Mouse (Mus musculus): ENCODE measurements at regions not wholly inside any gene's neighbourhood (a gene's known extent, or its start where the extent isn't known, plus 50 kb on each side); places are given as distances from the start of the nearest gene placed in this dataset.

DNA sequence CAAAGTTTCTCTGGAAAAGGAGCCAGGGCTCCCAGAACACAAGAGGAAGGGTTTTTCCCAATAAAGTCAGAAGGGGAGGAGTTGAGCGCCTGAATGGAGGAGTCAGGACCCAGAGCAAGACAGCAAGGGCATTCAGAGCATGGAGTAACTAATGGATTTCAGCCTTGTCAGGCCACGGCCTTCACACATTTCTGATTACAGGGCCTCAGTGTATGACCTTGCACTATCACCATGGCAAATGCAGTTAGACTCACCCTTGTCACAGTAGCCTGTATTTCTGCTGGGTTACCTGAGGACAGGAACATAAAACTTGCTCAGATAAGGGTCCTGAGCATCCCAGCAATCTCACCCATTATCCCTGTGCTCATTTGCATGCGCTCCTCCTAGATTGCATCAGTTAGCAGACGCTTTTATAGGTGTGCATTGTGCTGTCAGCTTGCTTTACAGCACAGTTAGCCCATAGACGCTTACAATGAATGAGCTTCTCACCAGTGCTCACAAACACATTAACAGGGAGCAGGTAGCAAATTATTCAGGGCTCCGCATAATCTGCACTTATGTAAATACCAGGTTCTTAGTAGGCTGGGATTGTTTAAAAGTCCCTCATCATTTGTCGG is 547.4 kb downstream of the Insc start:
- DNase-seq (ENCODE audit: low spot score), result no peak

DNA sequence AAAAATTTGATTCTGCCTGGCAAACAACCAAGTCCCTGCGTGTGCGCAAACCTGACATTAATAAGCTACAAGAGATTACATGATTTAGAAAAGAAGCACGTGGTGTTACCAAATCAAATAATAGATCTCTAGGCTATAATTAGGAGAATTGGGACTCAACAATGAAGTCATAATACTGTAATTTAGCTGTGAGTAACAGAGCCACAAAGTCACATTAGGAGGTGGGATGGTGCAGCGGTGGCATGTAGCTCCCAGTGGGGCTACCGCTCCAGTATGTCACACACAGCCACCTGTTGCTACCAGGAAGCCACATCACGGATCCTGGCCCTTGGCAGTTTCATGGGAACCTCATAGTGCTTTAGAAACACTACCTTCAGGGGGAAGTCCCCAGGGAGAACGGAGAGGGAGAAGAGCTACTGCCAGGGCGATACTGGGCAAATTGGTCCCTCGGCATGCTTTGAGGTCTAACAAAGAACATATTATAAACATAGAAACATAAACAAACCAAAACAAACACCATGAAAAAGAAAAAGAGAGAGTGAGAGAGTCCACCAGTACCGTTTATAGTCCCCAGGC is 551.2 kb downstream of the Insc start:
- DNase-seq (ENCODE audit: low spot score), result no peak

DNA sequence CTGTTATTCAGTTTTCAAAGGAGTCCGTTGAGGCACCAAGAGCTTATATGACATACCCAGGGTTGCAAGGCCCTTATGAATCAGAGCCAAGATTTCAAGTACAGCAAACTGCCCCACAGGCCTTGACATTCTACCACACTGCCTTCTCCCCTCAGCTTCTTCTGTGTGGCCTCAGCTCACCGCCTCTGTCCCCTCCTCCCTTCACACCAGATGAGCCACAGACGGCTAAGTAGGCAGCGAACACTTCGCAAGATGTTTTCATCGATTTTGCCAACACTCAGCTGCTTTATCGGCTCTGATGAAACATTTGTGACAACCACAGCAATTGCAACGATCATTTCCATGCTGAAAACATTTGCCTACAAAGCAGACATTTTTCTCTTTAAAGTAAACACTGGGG is 556.7 kb downstream of the Insc start:
- DNase-seq (ENCODE audit: low spot score), result no peak

DNA sequence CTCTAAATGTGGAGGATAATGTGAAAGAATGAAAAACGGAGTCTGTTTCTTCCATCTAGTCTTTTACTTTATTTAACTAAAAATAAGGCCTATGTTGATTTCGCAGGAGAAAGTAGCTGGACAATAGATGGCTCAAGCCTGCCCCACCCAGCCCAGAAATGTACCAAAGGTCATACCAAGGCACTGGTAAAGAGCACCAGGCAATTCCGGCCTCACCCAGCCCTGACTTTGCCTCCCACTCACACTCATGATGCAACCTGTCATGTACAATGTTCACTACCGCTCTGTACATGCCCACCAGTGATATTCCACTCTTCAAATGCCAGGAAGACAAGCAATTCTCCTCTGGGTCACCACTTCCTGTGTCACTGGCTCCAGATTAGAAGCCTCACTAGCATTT is 564.9 kb downstream of the Insc start:
- DNase-seq (ENCODE audit: low spot score), result no peak

DNA sequence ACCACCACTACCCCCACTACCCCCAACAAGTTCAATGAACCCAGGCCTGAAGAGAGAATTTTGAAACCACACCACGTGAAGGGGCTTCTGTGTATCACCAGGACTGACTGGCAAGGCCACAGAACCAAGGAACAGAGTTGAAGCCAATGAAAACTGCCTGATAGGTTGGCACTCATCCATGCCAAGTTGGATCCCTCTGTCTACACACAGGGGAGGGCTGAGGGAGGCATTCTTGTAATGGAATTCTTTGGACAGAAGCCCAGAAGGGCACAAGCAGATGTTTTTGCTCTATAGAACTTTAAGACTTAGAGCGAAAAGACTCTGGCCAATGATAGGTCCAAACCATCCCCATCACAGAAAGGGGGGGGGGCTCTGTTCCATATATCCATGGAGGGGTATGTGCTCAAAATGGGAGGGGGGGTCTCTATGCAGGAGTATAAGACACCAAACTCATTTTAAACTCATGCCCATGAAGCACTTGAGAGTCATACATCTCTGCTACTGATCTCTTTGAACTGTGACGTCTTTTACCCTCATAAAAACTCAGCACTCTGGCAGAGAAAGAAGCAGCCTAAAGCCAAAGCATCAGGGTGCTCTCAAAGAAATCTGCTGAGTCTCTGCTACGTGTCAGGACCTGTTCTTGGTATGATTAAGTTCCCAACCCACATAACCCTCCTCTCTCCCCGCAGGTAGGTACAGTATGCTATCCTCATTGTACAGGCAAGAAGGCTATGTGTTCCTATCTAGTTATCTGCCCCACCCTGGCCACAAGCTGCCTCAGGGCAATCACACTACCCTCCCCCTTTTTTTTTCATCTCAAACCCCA is 567.1 kb downstream of the Insc start:
- DNase-seq (ENCODE audit: low spot score), result peak; percentile 31

DNA sequence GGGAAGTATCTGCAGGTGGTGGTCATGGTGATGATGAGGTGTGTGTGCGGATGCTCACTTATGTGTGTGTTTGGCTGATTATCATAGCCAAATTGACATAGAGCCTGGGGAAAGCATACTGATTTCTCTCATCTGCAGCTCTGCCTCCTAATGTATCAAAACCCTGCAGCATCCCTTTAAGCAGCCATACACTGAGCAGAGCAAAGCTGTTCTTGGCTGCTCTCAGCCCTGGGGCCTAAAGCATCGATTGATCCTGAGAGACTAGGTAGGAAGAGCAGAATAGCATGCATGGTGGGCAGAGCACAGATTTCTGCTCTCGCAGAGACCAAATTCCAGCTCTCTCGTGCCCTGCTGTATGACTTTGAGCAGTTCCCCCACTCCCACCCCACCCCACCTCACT is 576.0 kb downstream of the Insc start:
- DNase-seq (ENCODE audit: low spot score), result no peak

DNA sequence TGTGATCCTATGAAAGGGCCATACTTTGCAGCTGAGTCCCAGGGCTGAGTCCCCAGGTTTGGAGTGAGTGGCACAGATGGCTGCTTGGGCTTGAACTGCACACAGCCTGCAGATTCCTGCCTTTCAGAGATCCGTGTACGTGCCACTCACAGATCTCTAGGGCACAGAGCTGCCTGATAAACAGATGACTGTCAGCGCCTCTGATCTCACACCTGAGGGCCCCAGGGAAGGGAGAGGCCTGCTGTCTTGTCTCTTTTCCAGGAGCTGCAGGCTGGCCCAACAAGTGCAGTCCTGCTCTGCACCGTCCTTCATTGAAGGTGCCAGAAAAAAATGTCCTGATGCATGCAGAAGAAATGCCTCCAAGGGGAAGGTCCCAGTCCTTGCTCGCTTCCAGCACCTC is 579.5 kb downstream of the Insc start:
- DNase-seq (ENCODE audit: low spot score), result no peak

DNA sequence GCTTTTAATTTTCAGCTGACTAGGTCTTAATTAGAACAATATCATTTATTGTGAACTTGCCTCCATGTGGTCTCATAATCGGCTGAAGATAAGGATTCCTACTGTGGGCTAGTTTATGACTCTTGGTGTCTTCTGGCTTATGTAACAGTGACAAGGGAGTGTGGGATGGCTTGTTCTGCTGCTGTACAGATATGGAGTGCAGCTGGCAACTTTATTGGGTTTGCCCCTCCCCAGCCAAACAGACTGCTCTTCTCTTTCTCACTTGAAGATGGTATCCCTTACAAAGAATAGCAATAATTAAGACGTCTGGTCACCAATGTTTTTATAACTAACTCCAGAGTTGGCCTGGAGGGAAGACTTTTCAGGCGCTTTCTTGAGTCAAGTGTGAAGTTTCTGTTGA is 584.8 kb downstream of the Insc start:
- DNase-seq (ENCODE audit: low spot score), result no peak

DNA sequence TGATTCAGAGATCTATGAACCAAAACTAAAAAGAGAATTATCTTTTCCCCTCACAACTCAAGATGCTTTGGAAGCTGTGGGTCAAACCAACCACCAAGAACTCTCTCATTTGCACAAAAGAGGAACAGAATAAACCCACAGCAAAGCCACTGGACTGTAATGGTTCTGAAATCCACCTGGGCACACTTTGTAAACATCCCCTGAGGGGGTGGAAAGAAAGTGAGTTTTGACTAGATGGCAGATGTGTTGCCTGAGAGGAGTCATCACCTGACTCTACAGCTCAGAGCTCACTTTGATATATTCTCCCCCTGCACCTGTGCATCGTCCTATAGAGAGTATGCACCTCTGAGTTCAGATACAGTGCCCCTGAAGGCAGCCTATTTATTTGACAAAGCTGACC is 588.2 kb downstream of the Insc start:
- no peak for DNase-seq (ENCODE audit: low spot score)

DNA sequence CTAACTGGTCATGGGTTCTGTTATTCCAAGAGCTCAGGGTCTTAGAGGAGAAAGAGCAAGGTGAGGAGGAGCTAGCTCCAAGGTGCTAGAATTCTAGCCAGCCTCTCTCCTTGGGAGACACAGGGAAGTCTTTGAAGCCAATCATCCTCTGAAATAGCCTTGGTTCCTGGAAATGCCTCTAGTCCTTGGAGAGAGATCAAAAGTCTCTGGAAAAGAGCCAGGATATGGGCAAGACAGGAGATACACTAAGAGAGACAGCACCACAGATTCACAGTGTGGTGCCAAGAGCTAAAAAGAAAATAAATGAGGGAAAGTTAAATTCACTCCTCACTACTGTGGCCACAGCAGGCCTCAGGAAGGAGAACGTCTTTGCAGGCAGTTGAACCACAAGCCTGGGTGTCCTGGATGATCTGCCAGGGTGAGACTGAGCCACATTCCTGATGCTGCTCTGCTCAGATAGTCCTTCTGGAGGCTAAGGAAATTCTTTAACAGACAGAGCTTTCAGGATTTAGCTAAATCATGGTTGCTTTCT is 589.6 kb downstream of the Insc start:
- DNase-seq (ENCODE audit: low spot score), result no peak

DNA sequence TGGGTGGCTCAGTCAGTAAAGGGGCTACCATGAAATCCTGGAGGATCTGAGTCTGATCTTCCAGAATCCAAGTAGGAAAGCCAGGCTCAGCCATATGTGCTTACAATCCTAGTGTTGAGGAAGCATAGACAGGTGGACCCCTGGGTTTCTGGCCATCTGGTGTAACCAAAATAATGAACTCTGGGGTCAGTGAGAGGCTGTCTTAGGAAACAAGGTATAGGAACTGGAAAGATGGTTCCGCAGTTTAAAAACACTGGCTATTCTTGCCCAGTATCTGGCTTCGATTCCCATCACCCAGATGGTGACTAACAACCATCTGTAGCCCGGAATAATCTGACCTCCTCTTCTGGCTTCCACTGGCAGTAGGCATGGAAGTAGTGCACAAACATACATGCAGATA is 591.6 kb downstream of the Insc start:
- DNase-seq (ENCODE audit: low spot score), result no peak

DNA sequence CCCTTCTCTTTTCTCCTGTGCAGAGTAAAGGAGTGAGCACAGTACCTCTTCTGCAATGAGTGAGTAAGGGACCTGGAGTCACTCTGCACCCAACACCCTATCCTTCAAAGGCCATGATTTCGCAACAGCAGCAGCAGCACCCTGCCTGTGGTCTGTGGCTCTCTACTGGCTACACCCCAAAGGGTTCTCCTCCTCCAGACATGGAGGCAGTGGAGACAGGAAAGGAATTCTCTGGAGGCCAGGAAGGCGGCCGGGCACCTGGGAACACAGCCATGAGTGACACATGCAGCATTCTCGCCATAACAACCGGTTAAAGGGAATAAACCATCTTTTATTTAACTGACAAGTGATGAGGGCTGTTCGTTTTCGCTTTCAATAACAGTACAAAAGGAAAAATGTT is 596.7 kb downstream of the Insc start:
- peak; percentile 10 for DNase-seq (ENCODE audit: low spot score)

DNA sequence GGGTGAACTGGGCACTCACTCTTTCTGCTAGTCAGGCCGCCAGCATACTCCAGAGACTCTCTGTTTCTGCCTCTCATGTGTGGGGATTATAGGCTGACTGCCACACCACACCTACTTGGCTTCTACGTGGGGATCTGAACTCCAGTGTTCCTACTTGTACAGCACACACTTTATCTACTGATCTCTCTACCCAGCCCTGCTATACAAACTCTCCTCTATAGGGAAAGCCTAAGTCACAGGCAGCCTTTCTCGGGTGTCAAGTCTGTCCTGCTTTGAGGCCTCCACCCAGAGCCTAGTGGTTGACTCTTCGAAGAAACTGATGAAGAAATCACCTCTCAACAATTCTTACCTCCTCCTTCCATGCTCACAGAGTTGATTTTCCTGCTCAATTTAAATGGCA is 597.5 kb downstream of the Insc start:
- no peak for DNase-seq (ENCODE audit: low spot score)

DNA sequence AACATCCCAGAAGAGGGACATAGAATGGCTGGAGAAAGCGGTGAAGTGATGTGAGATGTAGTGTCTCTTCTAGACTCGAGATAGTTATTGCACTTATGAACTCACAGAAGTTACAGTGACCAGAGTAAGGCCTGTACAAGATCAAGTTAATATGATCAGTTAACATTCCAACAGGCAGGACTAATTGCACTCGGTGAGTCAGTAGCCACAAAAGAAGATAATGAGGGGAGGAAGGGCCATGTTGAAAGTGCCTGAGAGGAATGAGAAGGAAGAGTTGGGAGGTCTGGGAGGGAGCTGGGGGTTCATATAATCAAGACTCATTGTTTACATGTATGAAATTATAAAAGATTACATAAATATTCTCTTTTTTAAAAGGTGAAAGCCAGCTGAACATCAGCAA is 602.3 kb downstream of the Insc start:
- DNase-seq (ENCODE audit: low spot score), result no peak

DNA sequence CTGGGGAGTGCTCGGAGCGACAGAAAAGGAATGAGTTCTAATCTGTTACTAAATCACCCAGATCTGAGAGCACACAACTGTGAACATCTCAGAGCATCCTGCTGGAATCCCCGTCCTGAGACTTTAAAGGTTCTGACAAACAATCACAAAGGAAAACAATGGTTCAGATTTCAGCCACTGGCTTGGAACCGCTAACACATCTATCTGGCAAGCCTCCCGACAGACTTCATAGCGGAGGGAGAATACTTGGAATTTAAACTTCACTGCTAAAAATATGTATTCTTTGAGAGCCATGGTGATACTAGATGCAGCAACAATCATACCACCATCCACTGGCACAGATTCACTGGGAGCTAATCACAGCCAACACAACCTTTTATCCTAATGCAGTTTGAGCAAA is 615.2 kb downstream of the Insc start:
- DNase-seq (ENCODE audit: low spot score), result no peak

DNA sequence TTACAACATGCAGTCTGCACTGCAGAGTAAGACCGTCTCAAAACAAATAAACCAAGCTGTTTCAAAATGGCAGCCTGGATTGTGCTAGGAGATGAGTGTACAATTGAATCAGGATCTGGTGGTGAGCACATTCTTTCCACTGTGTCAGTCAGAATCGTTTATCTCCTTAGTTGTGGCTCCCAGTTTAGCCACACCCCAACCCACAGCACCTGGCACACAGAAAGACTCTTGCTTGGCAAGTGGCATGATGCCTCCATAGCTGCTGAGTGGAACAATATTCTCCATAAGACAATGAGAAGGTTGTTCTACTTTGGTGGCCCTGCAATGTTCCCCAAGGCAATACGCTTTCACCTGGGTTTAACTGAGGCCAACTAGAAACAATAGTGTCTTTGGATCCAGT is 616.6 kb downstream of the Insc start:
- no peak for DNase-seq (ENCODE audit: low spot score)

DNA sequence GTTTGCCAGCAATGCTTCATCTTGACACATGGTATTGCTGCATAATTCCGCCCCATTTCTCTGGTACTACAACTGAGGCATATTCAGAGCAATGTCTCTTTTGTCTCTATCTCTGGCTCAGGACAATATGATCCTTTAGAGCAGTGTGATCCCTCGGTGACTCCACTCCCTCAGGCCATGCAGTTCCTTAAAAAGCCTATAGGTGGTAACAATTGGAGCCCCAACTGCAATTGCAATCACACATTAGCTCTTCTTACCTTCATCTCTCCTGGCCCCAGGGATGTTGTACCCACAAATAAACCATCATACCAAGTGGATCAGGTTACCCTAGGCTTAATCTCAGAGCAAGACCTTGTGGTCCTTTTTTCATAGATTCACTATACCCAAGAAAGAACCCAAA is 618.6 kb downstream of the Insc start:
- DNase-seq (ENCODE audit: low spot score), result no peak

DNA sequence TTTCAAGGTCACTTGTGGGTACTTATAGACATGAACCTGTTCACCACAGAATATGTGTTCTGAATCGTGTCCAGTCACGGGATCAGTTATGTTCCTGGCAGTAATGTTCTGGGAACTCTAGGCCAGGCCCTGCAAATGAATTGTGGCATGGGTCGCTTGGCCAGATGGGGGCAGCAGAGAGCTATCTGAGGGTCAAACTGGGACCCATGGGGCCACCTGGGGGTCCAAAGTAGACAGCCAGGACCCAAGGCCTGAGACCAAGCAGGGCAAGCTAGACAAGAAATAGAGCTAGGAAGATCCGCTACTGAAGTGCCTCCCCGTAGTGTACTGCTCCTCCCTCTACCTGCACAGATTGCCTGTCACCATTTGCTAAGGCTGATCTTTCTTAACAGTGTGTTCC is 623.4 kb downstream of the Insc start:
- peak; percentile 21 for DNase-seq (ENCODE audit: low spot score)

DNA sequence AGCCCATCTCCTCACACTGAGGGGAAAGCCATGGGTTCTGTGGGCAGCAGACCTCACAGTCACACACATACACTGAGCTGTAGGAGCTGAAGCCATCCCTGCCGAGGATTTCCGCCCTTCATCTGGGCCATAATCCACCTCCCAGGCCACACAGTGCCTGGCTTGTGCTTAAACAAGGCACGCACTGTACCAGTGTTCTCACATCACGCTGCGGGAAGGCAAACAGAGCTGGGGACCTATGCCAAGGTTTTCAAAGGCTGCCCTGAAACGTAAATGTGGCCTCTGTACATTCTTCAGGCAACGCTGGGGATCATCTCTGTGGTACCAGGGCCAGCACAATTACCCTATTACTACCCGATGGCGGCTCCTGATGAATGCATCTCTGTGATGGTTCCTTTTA is 627.6 kb downstream of the Insc start:
- DNase-seq (ENCODE audit: low spot score), result no peak

DNA sequence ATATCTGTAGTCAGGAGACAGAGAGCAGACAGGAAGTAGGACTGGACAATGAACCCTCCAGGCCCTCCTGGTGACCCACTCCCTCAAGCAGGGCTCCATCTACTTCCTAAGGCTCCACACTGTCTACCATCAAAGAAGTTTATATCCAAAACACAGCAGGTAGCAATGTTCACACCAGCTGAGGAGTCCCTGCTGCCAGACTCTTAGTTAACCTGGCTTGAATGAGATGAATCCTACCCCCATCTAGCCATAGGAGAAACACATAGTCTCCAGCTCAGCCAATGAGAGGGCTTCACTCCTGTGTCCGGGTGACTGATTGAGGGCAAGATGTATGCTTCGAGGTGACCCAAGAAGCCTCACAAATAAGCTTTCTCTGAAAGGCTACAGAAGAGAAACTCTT is 629.4 kb downstream of the Insc start:
- no peak for DNase-seq (ENCODE audit: low spot score)

DNA sequence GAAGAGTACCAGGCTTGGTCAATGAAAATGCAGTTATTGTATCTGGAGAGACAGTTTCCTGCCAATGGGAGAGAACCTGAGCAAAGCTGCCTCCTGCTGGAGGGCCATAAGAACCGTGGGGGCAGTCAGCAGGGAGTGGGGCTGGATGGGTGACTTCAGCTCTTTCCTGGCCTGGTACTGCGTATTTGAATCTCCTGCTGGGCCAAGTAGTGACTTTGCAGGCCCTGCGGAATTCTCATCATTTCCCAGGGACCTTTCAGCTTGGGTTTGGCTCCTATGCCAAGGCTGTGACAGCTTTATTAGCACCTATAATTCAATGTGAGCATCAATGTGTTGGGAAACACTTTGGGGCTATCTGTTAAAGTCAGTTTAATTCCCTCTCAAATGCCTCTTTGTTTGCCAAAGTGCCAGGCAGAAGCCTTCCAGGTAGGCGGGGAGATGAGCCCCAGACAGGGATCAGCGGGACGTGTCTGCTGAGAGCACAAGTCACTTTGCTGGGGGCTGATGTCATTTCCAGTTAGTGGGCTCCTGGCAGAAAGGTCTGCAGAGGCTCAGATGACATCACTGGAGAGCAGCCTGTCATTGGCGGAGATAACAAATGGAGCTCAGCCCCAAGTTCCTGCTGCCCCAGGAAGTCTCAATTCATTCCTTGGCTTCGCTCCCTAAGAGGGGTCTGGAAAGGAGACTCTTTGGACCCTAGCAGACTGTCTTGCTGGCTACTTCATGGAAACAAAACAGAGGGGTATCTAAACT is 630.5 kb downstream of the Insc start:
- DNase-seq (ENCODE audit: low spot score), result no peak

DNA sequence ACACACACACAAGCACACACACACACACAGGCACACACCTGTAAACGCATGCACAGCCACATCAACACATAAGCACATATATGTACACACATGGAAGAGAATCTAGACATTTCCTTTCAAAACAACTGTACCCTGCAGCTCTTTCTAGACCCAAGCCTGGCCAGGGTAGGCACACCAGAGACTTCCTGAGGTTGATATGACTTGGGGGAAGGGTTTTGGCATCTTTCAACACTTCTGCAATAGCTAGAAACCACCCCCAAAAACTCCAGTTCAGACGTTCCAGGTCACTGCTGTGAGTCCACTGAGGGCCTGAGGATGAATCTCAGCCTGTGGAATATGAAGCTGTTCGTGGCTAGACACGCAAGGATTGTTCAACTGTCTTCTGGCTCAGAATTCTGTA is 632.6 kb downstream of the Insc start:
- no peak for DNase-seq (ENCODE audit: low spot score)

Measured in heart, adult 8-10 months (tissue).